Mouse (Mus musculus): Measurements from ENCODE around the gene Cers3.

DNA sequence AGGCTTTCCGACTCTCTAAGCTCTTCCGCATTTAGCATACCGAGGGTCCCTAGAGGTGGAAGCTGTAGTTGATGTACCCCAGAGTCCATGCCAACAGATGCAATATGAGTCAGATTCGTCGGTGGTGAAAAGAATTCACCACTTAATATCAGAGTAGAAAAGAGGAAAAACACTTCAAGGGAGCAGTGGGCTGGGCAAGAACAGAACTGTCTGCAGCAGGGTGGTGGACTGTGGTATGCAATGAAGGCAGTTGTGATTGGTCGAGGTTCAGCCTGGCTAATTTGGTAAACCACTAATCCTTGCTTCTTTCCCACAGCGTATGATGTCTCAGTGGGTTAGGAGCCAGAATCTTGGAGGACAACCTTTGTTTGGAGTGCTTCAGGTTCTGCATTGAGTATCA lies 40.6 kb upstream of the Cers3 start:
- TF ChIP-seq CTCF (IDR thresholded peaks at IDR 0.05; ENCODE audit: borderline replicate concordance, extremely low read depth, insufficient read depth, insufficient read length) = no peak
- no peak for TF ChIP-seq POLR2A (IDR thresholded peaks at IDR 0.05; ENCODE audit: borderline replicate concordance, extremely low read depth, insufficient read depth, insufficient read length, poor library complexity, severe bottlenecking)
